Mouse (Mus musculus) frontal cortex, adult (tissue): ENCODE data around the gene Pnpla5.
A peak's percentile ranks its signal among the peaks of the same experiment; 100 is the strongest.
"Not testable (repeated sequence)": the region's sequence is repeated elsewhere in the genome, so short reads cannot be mapped to it uniquely, and the experiment has no call there.

ENCODE experiments used
- ATAC-seq: cut with Nextera tagmentation; 2 replicates; pipeline ENCODE4 v1.9.2; 2017; ENCODE audit warnings: mild to moderate bottlenecking, moderate library complexity, mixed read lengths; ENCODE audit not compliant: low TSS enrichment

The Pnpla5 gene

DNA sequence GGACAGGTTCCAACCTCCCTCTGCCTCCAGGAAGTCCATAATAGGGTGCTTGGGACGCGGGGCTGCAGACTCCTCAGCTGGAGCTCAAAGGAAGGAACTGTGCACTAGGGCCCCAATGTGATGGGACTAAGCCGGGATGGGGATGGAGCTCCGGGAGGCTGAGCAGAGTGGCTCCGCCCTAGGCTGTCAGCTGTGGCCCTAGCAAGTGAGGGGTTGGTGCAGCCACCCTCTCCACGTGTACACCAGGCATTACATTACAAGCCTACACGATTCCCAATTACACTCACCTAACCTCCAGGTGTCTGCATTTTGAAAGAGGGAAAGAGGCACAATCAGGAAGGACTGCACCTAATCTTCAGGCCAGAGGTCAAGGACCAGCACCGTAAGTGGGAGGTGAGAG is at the start of gene Pnpla5:
Gene Pnpla5 (minus strand): TSS at position 101 of the 400 bp plus-strand sequence.
- no peak for ATAC-seq

DNA sequence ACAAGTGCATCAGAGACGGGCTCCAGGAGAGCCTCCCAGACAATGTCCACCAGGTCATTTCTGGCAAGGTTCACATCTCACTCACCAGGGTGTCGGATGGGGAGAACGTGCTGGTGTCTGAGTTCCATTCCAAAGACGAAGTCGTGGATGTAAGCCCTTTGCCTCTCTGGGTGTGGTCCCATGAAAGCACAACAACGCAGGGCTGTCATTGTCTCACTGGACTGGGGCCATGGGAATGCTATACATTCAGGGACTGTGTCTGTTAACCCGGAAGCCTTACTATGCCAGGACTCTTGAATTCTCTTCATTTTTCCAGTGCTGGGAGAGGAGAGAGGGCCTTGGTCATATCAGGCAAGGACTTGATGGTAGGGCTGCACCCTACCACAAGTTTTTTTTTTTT is 48.2 kb upstream of the Pnpla5 start:
- ATAC-seq: no peak

DNA sequence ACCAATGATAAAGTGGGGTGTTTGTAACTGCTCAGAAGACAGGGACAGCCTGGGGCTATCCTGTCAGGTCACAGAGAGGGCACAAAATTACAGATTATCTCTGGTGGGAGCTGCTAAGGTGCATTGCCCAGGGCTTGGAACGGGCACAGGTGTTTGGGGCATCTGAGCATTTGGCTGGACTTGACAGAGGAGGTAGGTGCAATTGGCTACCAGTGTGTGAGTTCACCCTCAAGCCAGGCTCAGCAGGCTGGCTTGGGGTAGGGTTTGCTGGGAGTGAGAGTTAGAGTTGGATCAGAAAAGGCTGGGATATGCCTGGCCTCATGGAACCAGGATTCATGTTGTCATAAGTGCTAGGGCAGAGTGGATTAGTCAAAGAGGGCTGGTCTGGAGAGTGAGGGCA is 46.5 kb upstream of the Pnpla5 start:
- ATAC-seq: no peak

DNA sequence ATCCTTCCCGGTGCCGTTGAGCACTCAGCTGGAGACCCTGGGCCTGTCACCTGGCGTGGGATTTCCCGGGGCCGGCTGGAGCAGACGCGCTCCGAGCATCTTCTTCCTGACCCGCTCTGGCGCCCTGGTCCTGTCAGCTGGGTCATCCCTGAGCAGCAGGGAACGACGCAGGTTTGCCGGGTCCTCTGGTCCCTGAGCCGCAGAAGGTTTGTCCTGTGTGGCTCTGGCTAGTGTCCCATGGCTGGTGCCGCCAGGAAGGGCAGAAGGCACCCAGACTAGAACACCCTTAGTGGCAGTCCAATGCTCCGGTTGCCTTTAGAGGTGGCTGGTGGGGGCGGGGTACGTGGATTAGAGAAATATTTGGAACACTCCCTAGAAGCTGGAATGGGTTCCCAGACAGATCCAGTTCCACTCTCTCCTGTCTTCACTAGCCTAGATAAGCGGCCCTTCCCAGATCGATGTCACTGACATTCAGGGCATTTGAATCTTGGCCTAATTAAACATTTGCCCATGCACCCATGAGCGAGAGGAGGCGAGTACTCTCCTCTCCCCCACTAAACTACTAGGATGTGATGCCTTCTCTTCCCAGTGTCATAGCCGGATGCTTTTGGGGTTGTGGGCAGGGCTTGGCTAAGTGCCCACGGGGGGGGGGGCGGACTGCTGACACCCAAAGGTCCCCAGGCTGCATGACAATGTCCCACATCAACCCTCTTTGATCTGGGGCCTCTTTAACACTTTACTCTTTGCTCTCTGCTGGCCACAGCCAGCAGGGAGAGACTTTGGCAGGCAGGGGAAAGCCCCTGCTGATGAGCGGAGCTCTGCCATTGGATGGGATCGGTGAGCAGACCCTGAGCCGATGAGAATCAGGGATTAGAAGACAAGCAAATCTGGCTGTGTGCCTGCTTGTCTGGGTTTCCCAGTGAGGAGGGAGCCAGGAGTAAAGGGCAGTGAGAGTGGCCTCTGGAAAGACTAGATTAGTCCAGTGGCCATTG is 45.5 kb upstream of the Pnpla5 start:
- peak; percentile 22 for ATAC-seq

GRCm38 (mm10) chr15:84167600-84167999 is 44.6 kb upstream of the Pnpla5 start, which contains the start of gene Pnpla3:
Gene Pnpla3 (plus strand): TSS chr15:84167837.
- peak; percentile 93 for ATAC-seq

DNA sequence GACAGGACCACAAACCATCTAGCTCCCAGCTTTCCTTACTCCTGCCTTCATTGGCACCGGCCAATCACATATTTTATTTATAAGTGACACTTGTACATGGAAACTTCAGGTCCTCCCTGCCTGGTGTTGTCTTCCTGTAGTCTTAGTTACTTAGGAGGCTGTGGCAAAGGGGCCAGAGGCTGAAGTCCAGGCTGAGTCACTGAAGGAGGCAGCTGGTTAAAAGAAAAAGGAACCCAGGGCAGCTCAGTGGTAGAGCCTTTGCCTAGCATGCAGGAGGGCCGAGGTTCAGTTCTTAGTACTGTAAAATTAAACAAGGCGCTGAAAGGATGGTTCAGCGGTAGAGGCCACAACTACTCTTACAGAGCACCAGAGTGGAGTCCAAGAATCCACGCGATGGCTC is 43.8 kb upstream of the Pnpla5 start:
- no peak for ATAC-seq

- ATAC-seq: no peak
Measured at GRCm38 (mm10) chr15:84161871-84162270, 38.9 kb upstream of the Pnpla5 start.

DNA sequence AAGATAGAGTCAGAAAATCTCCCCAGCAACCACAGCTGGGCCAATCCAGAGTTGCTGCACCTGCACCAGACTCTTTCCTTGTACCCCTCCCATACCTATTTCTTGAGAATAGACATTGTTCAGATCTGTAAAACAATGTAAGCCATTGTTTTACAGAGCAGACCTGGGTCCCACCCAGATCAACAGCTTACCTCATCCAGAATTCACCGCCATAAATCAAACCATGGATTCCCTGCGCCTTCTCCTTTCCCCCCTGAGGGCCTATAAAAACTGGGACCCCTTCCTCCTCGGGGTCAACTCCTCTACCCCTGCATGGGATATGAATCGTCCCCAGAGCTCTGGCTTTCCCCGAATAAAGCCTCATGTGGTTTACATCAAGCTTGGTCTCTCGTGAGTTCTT is 34.6 kb upstream of the Pnpla5 start:
- not testable (repeated sequence) for ATAC-seq

GRCm38 (mm10) chr15:84156158-84156557 is 33.2 kb upstream of the Pnpla5 start:
- ATAC-seq: no peak

- ATAC-seq: no peak
Measured at GRCm38 (mm10) chr15:84140929-84141328, 18.0 kb upstream of the Pnpla5 start.

- no peak for ATAC-seq
Measured at GRCm38 (mm10) chr15:84140109-84140508, 17.1 kb upstream of the Pnpla5 start.

DNA sequence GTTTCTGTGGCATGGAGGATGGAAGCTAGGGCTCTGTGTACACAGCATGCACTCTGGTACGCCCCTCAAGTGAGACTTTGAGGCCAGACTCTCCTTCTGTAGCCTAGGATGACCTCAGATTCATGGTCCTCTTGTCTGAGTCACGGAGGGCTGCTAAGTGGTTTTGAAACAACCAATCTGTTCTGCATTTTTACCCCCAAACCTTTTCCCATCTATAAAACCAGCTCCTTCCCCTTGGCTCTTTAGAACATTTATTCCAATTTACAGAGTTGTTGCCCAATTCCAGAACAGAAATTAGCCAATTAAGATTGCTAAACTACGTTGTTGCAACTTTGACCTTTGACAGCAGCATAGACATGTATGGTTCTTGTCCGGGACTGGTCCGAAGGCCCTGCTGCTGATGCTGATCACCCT is 16.6 kb upstream of the Pnpla5 start:
- no peak for ATAC-seq

DNA sequence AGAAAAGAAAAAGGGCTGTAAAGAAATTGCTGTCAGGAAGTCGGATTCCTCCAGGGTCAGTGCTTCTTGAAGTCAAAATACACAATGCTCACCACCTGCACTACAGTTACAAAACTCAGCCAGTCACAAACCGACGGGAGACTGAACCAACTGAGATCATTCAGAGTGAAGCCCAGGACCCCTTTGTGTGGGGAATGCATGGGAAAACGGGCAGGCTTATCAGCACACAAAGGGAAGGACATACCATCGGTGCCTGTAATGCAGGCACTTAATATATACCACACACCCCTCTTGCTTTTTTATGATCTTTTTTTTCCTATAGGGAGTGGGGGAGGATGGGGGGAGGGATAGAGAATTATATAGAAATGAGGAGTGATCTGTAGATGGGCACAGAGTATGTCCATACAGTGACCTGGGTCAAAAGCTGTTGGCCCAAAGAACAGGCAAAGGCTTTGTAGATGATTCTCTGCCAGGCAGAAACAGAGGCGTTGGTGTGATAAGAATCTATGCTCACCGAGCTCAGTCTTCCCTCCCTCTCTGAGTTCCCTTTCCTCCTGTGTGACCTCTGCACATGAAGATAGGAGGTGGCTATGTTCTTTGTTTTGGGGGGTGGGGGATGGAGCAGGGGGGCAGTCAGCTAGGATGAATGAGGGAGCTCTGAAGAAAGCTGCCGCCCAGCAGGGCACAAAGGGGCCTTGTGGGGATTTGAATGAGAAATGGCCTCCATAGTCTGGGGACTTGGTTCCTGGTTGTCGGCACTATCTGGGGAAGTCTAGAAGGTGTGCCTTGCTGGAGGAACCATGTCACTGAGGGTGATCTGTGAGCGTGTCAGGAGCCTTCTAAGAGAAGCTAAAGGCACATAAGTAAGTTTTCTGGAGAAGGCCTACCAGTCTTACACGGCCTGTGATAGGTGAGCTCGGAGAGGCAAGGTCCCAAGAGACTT is 13.8 kb upstream of the Pnpla5 start:
- ATAC-seq: no peak

GRCm38 (mm10) chr15:84135472-84135871 is 12.5 kb upstream of the Pnpla5 start:
- no peak for ATAC-seq

GRCm38 (mm10) chr15:84133440-84133839 is 10.5 kb upstream of the Pnpla5 start:
- ATAC-seq: no peak

DNA sequence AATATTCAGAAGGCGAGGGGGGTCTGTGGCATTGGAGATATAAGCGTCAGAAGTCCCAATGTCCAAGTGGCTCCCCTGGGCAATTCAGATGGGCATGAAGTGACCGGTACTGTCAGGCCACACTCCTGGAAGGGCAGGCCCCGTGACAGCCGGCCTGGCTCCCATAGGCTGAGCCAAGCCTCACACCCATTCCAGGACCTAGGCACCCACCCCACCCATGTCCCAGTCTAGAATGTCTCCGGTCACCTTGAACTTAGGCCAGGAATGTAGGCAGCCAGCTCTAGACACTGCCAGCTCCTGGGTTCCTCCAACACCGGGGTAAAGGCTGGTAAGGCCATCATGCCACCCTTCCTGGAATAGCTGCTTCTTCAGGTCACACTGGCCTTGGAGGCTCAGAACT is 9.0 kb upstream of the Pnpla5 start:
- no peak for ATAC-seq

DNA sequence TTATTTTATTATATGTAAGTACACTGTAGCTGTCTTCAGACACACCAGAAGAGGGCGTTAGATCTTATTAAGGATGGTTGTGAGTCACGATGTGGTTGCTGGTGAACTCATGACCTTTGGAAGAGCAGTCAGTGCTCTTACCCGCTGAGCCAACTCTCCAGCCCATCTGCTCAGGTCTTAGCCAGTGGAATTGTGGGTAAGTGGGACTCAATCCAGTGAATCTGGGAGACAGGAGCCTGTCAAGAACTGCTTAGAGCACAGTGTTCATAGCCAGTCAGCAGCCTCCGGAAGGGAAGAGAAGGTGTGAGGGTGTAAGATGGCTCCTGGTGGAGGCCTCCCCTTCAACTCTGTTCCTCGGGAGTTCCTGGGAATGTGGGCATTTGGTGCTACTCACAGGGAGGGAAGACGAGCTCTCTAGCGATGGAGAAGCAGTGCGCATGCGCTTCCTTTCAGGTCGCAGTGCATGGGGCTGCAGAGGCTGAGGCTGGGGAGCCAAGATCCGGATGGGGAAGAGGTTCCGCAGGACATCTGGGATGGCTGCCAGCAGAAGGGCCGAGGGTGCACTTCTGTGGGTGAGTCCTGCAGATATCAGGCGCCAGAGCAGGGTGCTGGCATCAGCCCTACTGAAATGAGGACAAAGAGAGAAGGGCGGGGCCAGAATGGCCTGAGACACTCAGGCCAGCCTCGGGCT is 8.3 kb upstream of the Pnpla5 start:
- peak; percentile 65; the same call in 1 of the 2 replicates for ATAC-seq

GRCm38 (mm10) chr15:84126871-84127270 is 3.9 kb upstream of the Pnpla5 start:
- no peak for ATAC-seq

DNA sequence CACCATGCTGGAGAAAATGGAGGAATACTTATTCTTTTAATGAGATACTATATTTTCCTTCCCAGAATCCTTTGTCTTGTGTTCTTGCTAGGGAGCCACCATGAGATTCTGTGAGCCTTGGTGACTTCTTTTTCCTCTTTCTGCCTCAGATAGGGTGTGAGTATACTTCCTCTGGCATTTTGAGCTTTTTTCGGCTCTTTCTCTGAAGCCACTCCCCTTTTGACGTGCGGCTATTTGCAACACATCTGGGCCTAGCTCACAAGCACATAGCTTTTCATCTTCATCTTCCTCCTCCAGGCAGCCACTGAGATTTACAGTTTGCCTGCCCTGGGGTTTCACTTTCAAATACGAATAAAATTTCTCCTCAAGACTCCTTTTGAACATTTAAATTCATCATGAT is 3.5 kb upstream of the Pnpla5 start:
- ATAC-seq: no peak

DNA sequence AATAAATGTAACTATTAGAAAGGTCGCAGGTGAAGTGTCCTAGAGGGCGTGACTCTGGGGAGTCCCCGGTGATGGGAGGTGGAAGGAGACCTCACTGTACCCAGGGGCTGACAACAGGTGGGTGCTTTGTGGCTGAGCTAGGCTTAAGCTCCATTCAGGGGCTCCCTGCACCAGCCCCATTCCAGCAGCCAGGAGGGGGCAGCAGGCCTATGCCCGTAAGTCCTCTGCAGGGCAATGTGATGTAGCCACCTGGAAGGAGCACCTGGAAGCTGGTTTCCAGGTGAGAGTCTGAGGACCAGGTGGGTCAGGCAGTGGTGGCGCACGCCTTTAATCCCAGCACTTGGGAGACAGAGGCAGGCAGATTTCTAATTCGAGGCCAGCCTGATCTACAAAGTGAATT is 1.1 kb upstream of the Pnpla5 start:
- no peak for ATAC-seq

GRCm38 (mm10) chr15:84121036-84121435 is 1.9 kb downstream of the Pnpla5 start:
- no peak for ATAC-seq

DNA sequence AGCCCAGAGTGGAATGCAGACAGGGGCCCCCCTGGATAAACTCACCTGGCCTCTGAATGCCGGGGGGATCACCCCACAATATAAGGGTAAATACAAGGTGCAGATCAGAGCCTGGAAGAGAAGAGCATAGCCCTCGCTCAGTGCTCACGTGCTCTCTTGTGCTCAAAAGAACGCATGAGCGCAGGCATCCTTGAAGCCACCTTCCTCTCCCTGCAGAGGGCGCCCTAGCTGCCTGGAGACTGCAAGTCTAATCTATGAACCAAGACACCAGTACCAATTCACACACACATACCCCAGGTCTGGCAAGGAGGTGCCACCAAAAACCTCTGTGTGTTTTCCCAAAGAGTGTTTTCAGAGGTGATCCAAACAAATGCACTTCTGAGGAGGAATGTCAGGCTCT is 2.4 kb downstream of the Pnpla5 start:
- ATAC-seq: peak; percentile 64; the same call in 1 of the 2 replicates
